Mouse (Mus musculus): ENCODE data around the gene Ndnf.

The Ndnf gene

DNA sequence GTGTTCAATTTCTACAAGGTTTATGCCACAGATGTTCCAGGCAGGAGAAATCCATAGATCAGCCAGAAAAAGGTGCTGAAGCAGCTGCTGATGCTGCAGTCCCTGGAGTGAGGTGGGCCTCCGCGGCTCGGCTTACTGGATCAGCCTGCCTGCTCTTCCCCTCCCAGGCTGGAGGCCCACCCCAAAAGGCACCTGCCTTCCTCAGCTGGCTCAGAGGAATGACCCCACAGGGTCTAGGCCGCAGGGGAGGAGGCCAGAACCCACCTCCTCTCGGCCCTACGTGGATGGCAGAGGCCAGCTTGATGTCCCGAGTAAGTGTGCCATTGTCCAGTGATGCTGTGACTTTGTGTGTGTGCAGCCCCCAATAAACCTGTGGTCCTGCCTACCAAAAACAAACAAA, 86.8 kb downstream of the Ndnf start:
- no peak for DNase-seq (ENCODE audit: low spot score in 2 of 2)

DNA sequence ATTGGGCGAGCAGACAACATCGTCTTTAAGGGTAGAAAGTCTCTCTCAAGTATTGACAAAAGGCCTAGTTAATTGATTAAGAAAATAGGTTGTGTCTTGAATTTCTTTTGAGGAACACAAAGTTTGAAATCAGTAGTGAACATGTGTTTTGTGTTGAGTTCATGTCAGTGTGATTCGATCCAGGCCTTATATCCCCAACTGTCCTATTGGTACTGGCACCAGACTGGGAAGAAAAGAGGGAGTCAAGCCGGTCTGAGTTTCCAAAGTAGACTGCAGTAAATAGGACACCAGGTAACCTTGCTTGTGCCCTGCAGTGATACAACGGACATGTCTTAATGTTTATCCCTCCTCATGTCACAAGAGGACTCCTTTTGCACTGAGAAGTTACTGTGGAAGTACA, 87.8 kb downstream of the Ndnf start:
- no peak for DNase-seq (ENCODE audit: low spot score in 2 of 2)

DNA sequence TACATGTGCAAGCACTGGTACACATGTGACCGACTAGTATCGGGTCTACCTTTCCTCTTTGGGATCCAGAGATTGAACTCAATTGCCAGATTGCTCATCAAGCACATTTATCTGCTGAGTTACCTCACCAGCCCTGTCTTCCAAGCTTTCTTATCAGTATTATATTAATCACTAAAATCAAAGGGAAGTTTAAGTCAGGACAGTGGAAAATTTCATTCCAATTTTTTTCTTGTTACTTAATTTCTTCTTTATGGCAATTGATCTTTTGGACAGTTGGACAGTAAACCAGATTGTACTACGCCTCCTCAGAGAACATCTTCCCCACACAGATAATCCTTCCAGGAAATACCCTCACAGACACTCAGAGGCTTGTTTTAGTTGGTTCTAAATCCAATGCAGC, 88.7 kb downstream of the Ndnf start:
- no peak for DNase-seq (ENCODE audit: low spot score in 2 of 2)
